Mouse (Mus musculus) bone marrow, adult 2 months (tissue): ENCODE measurements at regions not wholly inside any gene's neighbourhood (a gene's known extent, or its start where the extent isn't known, plus 50 kb on each side); places are given as distances from the start of the nearest gene placed in this dataset.

Source experiments
- H3K27ac ChIP-seq: fragments of 200-500 bp; 2 replicates; pipeline ENCODE4 v1.5.1; 2012; ENCODE audit warnings: low read depth, mild to moderate bottlenecking, control low read depth, inconsistent platforms, low read length; ENCODE audit not compliant: control insufficient read depth, poor library complexity, insufficient read depth
- H3K4me1 ChIP-seq: fragments of 200-500 bp; 2 replicates; pipeline ENCODE4 v1.6.1; 2011; ENCODE audit warnings: low read length; ENCODE audit not compliant: control insufficient read depth, insufficient read depth
- H3K4me3 ChIP-seq: fragments of 200-500 bp; replicated peaks from 2 replicates; pipeline ENCODE3; 2011; ENCODE audit warnings: mild to moderate bottlenecking, low read depth, low read length, control low read depth; ENCODE audit not compliant: control insufficient read depth
- CTCF ChIP-seq: fragments of 200-500 bp; IDR thresholded peaks from 2 replicates; pipeline ENCODE4 v1.5.1; 2011; ENCODE audit warnings: low read length, control low read depth; ENCODE audit not compliant: control insufficient read depth, insufficient read depth
- POLR2A ChIP-seq: fragments of 200-500 bp; IDR thresholded peaks from 2 replicates; pipeline ENCODE4 v1.6.1; 2011; ENCODE audit warnings: low read depth, mild to moderate bottlenecking, control low read depth, low read length, borderline replicate concordance; ENCODE audit not compliant: control insufficient read depth
- WGBS: fragments of 180-500 bp; shearing (Covaris S2); methylation state at CpG from one replicate; pipeline ENCODE4 v1.1.7; 2018; 5-methylcytosine and 5-hydroxymethylcytosine counted together

DNA sequence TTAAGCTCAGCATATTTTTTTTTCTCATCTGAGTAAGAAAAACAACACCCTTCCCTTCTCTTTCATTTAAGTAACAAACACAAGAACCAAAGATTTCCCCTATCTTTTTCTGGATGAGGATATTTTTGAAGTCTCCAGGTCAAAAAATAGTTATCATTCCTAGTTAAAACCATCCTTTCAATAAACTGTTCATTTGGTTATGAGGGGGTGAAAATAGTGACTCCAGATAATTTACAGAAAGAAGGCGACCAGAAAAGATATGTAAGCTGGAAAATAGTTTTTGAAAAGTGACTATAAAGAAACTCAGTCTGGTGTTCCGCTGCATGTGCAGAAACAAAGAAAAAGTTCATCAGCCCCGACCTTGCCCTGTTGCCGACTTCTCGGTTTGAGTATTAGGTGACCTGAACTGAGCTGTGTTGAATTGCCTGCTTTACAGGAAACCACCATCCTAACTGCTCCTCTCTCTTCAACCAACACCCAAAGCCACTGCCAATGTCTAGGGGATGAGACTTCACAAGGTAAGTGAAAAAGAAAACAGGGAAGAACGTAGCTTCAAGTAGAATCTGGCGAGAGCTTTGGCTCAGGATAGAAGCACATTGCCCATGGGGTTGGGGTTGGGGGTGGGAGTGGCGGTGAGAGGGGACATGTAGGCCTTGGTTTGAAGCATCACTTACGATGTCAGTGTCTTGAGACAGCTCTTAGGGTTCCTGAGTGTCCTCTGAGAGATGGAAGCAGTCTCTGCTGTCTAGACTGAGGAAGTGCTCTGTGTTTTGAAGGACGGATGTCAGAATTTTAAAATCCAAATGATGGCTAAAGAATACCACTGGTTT lies 104.6 kb downstream of the Ube2e3 start:
- Histone ChIP-seq H3K4me1 (no peaks in the 10 kb centered on the region), H3K4me3 (no peak overlapping the region), H3K27ac (no peak overlapping the region)
- TF ChIP-seq POLR2A = no peak
- no peak for TF ChIP-seq CTCF
- 78% methylated on average over 10 of the region's 10 CpGs for WGBS

GRCm38 (mm10) chr2:78973811-78974210 lies 105.9 kb downstream of the Ube2e3 start:
- 86% methylated on average over 3 of the region's 3 CpGs for WGBS

GRCm38 (mm10) chr2:78974683-78975392 lies 106.9 kb downstream of the Ube2e3 start:
- Histone ChIP-seq H3K4me1 (no peaks in the 10 kb centered on the region; the same call in 1 of the 2 replicates), H3K4me3 (no peak overlapping the region), H3K27ac (no peak overlapping the region)
- 88% methylated on average over 2 of the region's 2 CpGs for WGBS
- TF ChIP-seq POLR2A = no peak
- TF ChIP-seq CTCF = no peak

More at GRCm38 (mm10) chr2:78973811-78974210, 105.9 kb downstream of the Ube2e3 start:
- no peak overlapping the region for H3K27ac ChIP-seq
- H3K4me1 ChIP-seq = no peaks in the 10 kb centered on the region
- H3K4me3 ChIP-seq = no peak overlapping the region
- TF ChIP-seq CTCF (no peak), POLR2A (no peak)

DNA sequence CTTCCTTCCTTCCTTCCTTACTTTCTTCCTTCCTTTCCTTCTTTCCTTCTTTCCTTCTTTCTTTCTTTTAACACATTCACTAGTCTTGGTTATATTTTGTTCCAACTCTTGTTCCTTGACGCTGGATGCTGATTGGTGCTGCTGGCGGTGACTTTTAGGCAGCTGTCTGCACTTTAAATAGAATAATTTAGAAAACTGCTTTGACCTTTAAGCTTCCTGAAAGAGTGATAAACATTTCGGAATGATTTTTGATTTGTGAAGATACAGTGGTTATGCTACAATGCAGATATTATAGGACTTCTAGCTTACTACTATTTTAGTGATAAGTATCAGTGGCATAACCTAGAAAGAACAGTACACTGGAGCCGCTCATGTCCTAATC lies 107.5 kb downstream of the Ube2e3 start:
- no peak overlapping the region for H3K27ac ChIP-seq
- TF ChIP-seq CTCF (no peak), POLR2A (no peak)
- H3K4me1 ChIP-seq = no peaks in the 10 kb centered on the region; the same call in 1 of the 2 replicates
- H3K4me3 ChIP-seq = no peak overlapping the region
- WGBS = 84% methylated on average over 4 of the region's 4 CpGs

DNA sequence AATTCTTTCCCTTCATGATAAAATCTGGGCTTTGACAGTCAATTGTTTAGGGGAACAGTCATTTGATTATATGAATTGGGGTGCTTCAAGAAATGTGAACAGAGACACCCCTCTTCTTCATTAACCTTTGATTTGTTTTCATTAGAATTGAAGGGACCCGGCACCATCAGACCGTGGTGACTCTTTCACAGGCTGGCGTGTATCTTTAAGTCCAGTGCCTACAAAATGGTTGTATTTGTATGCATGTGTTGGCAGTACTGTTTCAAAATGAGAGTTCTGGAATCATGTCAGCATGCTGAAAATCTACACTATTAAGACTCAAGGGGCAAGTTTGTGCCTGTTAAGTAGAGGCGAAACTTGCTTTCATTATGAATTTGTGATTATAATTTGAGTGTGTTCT lies 108.2 kb downstream of the Ube2e3 start:
- WGBS = 92% methylated on average over 4 of the region's 4 CpGs
- TF ChIP-seq CTCF = no peak
- TF ChIP-seq POLR2A = no peak
- Histone ChIP-seq H3K4me1 (no peaks in the 10 kb centered on the region; the same call in 1 of the 2 replicates), H3K27ac (no peak overlapping the region), H3K4me3 (no peak overlapping the region)

- Histone ChIP-seq H3K4me3 (no peak overlapping the region), H3K4me1 (no peaks in the 10 kb centered on the region; the same call in 1 of the 2 replicates), H3K27ac (no peak overlapping the region)
- TF ChIP-seq CTCF = no peak
- TF ChIP-seq POLR2A = no peak
- WGBS = 57% methylated on average over 5 of the region's 5 CpGs
Measured at GRCm38 (mm10) chr2:78977632-78978397, 109.9 kb downstream of the Ube2e3 start.

DNA sequence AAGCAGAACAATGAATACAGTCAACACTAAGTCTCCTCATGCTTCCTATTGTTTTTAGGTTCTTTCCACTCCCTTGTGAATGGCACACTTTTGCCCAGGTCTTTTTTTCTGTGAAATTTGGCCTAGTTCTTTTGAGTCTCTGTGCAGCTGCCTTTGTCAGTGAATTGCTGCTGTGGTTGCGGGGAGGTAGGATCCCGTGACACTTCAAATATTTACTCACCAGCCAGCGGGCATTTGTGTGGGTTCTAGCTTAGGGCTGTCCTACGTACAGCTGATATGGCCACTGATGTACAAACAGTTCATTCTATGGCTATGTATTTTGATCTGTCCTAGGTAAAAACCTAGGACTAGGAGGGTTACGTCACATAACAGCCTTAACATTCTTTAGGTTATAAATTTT lies 112.1 kb downstream of the Ube2e3 start:
- Histone ChIP-seq H3K4me3 (no peak overlapping the region), H3K27ac (no peak overlapping the region), H3K4me1 (no peaks in the 10 kb centered on the region; the same call in 1 of the 2 replicates)
- TF ChIP-seq CTCF (no peak), POLR2A (no peak)
- 86% methylated on average over 5 of the region's 5 CpGs for WGBS
